Mouse (Mus musculus): ENCODE data around the gene Twistnb.

- no peak for TF ChIP-seq E2F4 (IDR thresholded peaks at IDR 0.05; ENCODE audit: borderline replicate concordance, low read depth, low read length)
- no peak for TF ChIP-seq POLR2A (IDR thresholded peaks at IDR 0.05; ENCODE audit: control insufficient read depth in 1 of 2, insufficient read depth in 1 of 2, low read depth in 1 of 2, low read length in 2 of 2, poor library complexity in 1 of 2)
- no peak for TF ChIP-seq ZNF384 (IDR thresholded peaks at IDR 0.05; ENCODE audit: low read depth, low read length)
- TF ChIP-seq EP300 (IDR thresholded peaks at IDR 0.05; ENCODE audit: low read depth in 1 of 2, low read length in 2 of 2) = no peak
- no peak for TF ChIP-seq CTCF (IDR thresholded peaks at IDR 0.05 in 2 of 3, conservative IDR thresholded peaks at IDR 0.05 in 1 of 3; ENCODE audit: control insufficient read depth in 1 of 3, insufficient read depth in 1 of 3, low read depth in 2 of 3, low read length in 3 of 3, poor library complexity in 1 of 3, severe bottlenecking in 1 of 3)
- TF ChIP-seq POLR2AphosphoS5 (IDR thresholded peaks at IDR 0.05; ENCODE audit: borderline replicate concordance, low read depth, low read length) = no peak
These were observed 34.4 kb upstream of the Twistnb start, which contains the start of gene Efcab10 for GRCm38 (mm10) chr12:33394804-33395623.

Data from MEL (cell line).